Mouse (Mus musculus): Measurements from ENCODE around the gene Cox6b2. TPM values are rescaled to one million over a fixed set of nuclear protein-coding genes. Genes with fewer than 3 reads are reported as not detected.
A peak's percentile ranks its signal among the peaks of the same experiment; 100 is the strongest.
"Not testable (repeated sequence)": the region's sequence is repeated elsewhere in the genome, so short reads cannot be mapped to it uniquely, and the experiment has no call there.

Gene Cox6b2
- total RNA-seq (2021): 1 to 10 TPM in 1 of 2 experiments, under 1 TPM in 1; 0.87 to 1.3 TPM
- long read RNA-seq, experiment 1: 0 reads
- long read RNA-seq, experiment 2: 0 reads

DNA sequence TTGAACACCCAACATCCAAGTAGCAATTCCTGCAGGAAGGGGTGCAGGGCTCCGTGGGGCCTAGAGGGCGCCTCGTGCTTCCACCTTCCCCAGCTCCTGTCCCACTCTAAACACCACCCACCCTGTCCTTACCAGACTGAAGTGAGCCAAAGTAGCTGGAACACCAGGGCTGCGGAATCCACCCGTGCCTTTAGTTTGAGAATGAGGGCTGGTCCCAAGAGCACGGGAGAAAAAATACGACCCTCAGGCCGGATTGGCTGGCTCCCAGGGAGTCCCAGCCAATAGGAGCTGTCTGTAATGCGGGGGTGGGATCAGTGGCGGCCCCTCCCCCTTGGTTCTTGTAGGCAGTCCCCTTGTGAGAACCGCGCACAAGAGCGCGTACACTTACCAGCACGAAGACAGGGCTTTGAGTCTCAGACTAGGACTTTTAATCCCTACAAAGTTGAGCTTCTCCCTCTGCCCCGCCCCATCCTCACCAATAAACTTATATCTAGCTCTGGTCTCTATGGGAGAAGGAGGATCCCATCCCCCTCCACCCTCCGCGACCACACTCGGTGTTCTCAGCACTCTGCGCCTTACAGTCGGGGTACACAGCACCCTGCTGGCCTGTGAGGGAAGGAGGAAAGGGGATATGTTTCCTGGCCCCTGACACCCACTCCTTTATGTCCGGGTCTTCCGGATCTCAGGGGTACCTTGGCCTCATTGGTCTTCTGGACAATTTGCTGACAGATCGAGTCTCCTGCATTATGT lies at the start of gene Cox6b2:
Cox6b2 (minus strand) TSS at position 274 of the 750 bp plus-strand sequence.
- peak; percentile 46 for DNase-seq (ENCODE audit: low spot score)

DNA sequence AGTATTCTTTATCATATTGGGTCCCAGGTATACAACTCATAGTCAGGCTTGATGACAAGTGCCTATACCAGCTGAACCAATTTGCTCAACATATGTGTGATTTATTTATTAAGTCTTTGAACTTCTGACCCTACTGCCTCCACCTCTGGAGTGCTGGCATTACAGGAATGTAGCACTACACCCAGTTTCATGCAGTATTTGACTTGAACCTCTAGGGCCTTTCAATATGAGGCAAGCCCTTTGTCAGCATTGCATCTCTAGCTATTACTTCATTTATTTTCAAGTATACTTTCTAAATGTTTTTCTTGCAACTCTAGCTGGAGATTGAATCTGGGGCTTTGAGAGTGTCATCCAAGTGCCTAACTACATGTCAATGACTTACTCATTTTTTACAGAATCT lies 49.4 kb upstream of the Cox6b2 start:
- no peak for DNase-seq (ENCODE audit: low spot score)

GRCm38 (mm10) chr7:4795767-4796433 lies 43.0 kb upstream of the Cox6b2 start:
- DNase-seq (ENCODE audit: low spot score): peak; percentile 15

- DNase-seq (ENCODE audit: low spot score): no peak
Observed at GRCm38 (mm10) chr7:4794631-4795168, 41.8 kb upstream of the Cox6b2 start.

DNA sequence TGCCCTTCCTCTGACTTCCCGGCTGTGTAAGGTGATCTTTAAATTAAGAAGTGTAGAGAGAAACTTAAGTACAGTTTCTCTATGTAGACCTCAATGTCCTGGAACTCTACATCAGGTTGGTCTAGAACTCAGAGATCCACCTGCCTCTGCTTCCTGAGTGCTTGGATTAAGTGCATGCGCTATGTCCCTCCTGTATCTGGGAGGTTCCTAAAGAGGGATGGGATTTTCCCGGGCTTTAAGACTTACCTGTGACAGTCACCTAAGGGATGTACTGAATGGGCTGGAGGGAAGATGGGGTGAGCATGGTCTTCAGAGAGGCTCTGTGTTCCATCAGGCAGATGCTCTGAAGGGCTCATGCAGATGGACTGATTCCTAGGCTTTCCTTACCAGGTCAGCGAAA lies 40.8 kb upstream of the Cox6b2 start:
- DNase-seq (ENCODE audit: low spot score): no peak

- DNase-seq (ENCODE audit: low spot score): not testable (repeated sequence)
Observed at GRCm38 (mm10) chr7:4793248-4793647, 40.4 kb upstream of the Cox6b2 start.

GRCm38 (mm10) chr7:4792278-4793212 lies 39.7 kb upstream of the Cox6b2 start, which contains the start of gene Rpl28:
Gene Rpl28 (plus strand): TSS chr7:4792874.
- peak; percentile 97 for DNase-seq (ENCODE audit: low spot score)

- DNase-seq (ENCODE audit: low spot score): peak; percentile 65
Observed at GRCm38 (mm10) chr7:4789436-4789935, 36.6 kb upstream of the Cox6b2 start, which contains the start of gene Tmem238. Gene Tmem238 (minus strand): TSS chr7:4789656.

- DNase-seq (ENCODE audit: low spot score): peak; percentile 39
Observed at GRCm38 (mm10) chr7:4788499-4789435, 35.9 kb upstream of the Cox6b2 start.

- DNase-seq (ENCODE audit: low spot score): no peak
Observed at GRCm38 (mm10) chr7:4783667-4784268, 30.9 kb upstream of the Cox6b2 start.

- no peak for DNase-seq (ENCODE audit: low spot score)
Observed at GRCm38 (mm10) chr7:4782759-4783158, 29.9 kb upstream of the Cox6b2 start, which contains the start of the genes Il11 and Tmem190. Gene Il11 (minus strand): TSS chr7:4782859. Gene Tmem190 (plus strand): TSS chr7:4782937.

DNA sequence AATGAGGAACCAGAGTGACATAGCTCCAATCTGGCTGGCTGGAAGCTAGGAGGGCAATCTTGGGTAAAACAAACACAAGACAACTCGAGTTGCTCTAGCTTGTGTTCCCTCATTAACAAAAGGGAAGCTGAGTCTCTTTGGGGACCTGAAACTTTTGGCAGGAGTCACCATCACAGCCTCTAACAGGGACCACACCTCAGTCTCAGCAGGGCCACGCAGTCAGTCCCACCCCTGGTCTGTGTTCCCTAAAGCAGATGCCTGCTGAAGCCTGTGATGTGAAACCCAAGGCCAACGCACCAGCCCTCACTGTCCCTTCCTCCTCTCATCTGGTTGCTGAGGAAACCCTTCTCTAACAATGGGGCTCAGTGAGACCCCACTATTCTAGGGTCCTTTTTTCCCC lies 29.2 kb upstream of the Cox6b2 start:
- DNase-seq (ENCODE audit: low spot score): no peak

GRCm38 (mm10) chr7:4779921-4780320 lies 27.0 kb upstream of the Cox6b2 start:
- DNase-seq (ENCODE audit: low spot score): no peak

DNA sequence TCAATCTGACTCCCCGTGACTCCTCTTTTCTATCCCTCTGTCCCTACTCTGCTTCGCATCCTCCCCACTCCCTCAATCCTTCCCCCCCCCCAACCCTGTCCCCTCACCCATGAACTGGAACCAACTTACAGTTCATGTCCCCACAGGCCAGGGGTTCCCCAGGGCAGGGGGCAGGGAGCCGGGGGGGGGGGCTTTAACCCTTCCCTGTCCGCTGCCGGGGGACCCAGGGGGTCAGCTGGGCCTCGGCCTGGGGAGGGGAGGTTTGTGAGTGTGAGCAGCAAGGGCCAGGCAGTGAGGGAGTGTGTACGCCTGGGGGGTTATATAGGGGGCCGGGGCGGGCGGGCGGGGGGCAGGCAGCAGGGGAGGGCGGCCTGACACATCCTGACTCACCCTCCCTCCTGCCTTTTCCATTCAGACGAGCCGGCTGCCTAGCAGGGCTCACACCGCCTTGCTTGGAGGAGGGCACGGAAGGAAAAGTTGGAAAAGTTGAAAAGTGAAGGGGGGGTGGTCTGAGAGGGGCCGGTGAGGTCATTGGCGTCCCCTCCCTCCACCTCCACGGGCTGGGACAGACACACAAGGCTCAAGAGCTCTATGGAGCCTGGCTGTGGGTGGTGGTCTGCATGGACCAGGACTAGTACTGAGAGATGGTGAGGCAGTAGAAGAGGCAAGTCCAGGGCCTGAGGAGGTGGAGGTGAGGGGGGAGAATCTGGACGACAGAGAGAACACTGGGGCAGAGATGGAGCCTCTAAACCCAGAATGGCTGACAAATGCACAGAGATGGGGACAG lies 25.1 kb upstream of the Cox6b2 start:
- DNase-seq (ENCODE audit: low spot score): no peak

- DNase-seq (ENCODE audit: low spot score): peak; percentile 30
Observed at GRCm38 (mm10) chr7:4776861-4777830, 24.3 kb upstream of the Cox6b2 start.

DNA sequence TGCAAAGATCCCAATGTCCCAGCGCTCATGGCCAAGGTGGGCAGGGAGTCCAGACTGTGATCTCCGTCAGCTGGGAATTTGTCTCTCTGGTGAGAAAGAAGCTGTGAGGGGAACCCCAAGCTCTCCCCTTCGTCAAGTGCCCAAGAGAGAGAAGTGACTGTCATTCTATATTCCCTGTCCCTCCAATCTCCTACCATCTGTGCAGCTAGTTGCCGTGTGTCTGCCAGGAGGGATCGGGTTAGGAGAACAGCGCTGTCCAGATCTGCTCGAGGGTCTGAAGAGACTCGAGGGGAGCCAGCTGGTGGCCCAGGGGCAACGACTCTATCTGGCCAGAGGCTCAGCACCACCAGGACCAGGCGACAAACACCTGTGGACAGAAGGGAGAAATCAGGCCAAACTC lies 23.2 kb upstream of the Cox6b2 start:
- DNase-seq (ENCODE audit: low spot score): no peak

DNA sequence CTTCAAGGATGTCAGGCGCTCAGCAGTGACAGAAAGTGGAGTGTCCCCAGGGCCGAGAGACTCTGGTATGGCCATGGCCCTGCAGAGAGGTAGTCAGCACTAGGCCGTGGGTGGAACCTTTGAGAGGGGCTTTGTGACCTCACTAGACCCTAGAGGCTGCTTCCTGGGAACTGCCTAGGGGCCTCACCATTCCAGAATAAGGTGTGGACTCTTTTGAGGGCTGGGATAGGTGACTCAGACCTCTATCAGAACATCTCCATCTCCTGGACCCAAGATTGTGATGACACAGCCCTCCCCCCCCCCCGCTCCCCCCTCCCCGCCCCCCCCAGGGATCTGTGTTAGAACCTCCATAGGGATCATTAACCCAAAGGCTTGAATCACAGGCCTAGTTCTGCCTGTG lies 18.3 kb upstream of the Cox6b2 start, which contains the start of gene Fam71e2:
Fam71e2 (minus strand) TSS at position 101 of the 400 bp plus-strand sequence.
- no peak for DNase-seq (ENCODE audit: low spot score)

Data from gastrocnemius, adult 18-20 months (tissue).